Mouse (Mus musculus) megakaryocyte progenitor cell, adult 5-6 weeks (primary cell): ENCODE measurements around the gene Grm4. TPM values are rescaled to one million over a fixed set of nuclear protein-coding genes. Genes with fewer than 3 reads are reported as not detected.
A peak's percentile ranks its signal among the peaks of the same experiment; 100 is the strongest.
"Not testable (repeated sequence)": the region's sequence is repeated elsewhere in the genome, so short reads cannot be mapped to it uniquely, and the experiment has no call there.

Source experiments
- ATAC-seq: replicated peaks from 2 replicates; pipeline ENCODE4 v1.8.0; 2016; ENCODE audit warnings: mild to moderate bottlenecking, moderate TSS enrichment, inconsistent platforms; ENCODE audit not compliant: poor library complexity
- total RNA-seq, 2 experiments: library from RNA; stranded (forward) in 1 of 2; stranded (reverse) in 1 of 2; fragments of 157-497, 149-512 nt in 1 of 2; fragments of 200-1000 nt in 1 of 2; gene quantifications; 2 replicates each; pipeline versions ENCODE4 v1.2.3 to v1.2.4; 2015 to 2017

Grm4 gene
- total RNA-seq, 2 experiments from 2014 or later = not detected

DNA sequence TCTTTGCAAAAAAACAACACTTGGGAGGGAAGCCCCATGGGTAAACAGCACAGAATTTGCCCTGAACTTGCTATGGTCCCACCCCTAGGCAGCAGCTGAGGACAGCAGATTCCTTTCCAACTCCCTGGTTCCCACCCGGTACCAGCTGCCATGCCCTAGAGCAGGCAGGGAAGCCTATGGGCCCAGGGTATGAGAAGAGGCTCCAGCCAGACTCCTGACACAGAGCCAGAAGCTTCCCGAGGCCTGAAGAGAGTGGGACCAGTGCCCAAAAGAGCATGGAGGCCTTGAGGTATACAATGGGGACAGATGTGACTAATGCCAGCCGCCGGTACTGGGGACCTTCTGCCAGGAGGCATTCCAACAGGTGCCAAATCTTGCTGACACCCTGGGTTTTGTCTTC is 114.2 kb downstream of the Grm4 start:
- ATAC-seq = no peak

DNA sequence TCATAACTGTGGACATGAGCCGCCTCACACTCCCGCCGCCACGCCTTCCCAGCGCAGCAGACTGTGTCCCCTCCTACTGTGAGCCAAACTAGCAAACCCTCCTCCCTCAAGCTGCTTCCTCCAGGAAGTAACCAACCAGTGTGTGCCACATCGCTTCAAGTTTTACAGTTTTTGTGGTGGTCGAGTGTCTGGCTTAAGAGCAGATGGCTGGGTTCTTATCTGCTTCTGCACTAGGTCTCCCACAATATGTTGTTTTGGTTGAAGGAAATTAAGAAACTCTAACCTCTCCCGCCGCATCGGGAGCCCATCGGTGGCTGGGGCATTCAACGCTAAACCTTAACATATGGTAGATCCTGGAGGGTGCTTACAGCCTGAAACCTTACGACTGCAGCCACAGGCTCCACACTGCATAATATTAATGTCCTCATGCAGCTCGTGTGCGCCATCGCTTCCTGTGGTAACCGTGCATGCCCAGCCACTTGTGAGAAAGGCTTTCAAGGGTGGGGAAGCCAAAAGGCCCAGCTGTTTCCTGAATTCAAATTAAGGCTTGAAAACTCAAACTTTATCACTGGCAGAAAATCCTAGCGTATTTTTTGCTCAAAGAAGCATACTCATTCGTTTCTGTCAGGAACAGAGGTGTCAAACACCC is 115.7 kb downstream of the Grm4 start:
- peak; percentile 64 for ATAC-seq

DNA sequence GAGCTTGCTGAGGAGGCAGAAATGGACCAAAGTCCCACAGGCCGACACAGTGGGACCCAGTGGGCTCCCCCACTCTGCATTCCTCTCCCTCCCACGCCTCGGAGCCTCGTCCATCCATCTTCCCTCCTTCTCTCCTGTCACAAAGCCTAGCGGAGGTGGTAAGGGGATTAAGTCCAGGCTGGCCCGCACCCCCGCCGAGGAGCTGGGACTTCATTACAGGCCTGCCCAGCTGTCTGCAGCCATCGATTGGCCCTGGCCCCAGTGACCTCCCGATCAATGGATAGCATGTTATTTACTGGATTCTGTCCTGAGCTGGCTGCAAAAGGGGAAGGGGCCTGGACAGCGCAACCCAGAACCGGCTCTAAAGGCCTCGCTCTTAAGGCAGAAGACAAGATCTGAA is 120.0 kb downstream of the Grm4 start:
- no peak for ATAC-seq

DNA sequence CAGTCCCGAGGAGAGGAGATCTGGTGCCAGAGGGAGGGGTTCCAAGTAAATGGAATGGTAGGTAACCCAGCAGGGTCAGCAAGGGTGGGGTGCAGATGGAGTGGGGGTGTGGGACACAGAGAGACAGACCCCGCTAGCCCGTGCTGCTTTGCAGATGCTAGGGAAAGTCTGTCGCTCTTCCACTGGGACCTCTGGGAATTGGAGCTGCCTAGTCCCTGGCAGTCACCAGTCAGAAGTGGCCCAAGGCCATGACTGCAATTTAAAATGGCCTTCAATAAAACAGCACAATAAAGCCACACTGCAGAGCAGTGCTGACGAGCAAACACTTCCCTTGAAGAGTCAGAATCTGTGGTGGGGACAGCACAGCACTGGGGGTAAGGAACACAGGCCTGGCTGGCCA is 127.3 kb downstream of the Grm4 start:
- ATAC-seq = no peak

DNA sequence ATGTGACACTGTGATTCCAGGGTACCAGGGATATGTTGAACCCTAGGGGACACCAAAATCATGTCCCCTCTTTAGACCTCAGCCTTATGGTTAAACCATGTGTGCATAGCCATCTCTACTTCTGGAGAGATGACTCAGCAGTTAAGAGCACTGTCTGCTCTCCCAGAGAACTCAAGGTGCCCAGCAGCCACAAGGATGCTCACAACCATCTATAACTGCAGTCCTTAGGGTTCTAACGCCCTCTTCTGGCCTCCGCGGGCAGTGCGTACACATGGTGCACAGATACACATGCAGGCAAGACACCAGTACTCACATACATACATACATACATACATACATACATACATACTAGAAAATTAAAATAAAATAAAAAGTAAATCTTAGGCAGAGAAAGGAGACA is 127.8 kb downstream of the Grm4 start:
- no peak for ATAC-seq

DNA sequence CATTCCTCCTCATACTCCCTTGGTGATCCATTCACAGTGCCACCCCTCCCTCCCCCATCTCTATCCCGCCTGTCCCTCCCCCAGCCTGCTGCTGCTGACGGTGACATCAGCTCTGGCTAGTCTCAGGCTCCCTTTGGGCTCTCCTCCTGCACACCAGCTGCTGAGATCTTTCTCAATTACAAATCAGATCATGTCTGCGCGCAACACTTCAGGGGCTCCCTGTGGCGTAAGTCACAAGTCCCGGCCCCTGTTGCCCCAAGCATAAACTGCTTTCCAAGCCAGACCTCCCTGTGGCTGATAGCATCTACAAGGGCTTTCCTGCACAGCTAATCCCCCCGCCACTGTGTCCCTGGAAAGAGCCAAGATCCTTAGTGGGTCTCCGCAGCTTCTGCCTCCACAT is 128.3 kb downstream of the Grm4 start:
- no peak for ATAC-seq

DNA sequence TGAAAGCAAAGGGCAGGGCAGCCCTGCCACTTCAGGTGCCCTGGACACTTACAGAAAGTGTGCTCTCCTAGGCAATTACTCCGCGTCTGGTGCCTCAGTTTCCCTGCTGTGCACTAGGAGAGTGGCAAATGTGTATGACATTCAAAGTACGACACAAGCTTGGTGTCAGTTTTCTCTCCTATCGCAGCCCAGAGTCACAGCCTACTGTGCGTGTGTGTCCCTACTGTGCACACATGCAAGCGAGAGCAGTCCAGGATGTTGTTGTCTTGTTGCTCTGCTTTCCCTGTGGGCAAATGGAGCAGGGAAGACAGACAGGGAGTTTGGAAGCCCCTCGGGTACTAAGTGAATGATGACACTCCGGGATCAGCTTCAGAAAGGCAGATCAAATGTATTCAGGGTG is 131.2 kb downstream of the Grm4 start:
- ATAC-seq = no peak

DNA sequence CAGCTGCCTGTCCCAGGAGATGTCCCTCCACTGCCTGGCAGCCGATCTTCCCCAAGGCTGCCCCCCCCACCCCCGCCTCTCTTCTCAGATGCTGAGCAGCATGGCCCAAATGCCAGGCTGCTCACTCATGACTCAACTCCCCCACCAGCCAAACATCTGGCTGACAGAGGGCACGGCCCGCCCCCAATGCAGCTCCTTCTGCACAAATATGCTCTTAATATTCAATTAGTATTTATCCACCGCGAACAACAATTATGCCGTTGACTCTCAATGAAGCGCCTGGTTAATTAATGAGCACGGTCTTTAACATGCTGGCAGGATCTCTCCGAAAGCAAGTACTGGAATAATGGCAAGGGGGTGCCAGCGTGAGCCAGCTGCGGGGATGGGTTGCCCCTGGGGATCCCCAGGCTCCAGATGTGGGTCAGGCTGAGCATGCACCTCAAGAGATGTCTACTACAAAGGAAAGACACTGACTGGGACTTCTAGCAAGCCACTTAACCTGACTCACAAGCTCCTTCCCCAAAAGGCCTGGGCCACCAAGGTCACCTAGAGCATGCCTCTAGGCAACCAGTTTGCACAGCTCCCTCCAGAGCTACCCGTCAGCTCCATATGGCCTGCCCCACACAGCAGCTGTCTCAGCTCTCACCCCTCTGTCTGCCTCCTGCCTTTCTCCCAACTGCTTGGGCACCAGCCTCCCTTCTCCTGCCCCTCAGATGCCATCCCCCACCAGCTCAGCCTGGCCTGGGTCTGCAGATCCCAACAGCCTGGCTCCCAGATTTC is 131.8 kb downstream of the Grm4 start:
- ATAC-seq = no peak

DNA sequence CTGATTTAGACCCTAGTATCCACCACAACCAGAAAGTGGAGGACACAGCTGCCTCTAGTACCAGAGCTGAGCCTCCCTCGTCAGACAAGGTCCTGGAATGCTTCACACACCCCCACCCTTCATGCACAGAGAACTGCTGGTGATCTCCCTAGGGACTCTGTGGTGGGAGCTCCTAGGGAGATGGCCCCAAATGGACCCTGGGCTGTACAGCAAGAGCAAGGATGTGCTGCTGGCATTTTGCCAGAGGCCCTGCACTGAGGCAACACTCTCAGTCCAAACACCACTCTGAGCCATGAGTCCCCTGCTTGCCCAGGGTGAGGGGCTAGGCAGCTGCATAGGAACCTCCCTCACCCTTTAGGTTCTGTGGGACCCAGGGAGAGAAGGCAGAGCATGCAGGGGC is 134.8 kb downstream of the Grm4 start:
- ATAC-seq = no peak

DNA sequence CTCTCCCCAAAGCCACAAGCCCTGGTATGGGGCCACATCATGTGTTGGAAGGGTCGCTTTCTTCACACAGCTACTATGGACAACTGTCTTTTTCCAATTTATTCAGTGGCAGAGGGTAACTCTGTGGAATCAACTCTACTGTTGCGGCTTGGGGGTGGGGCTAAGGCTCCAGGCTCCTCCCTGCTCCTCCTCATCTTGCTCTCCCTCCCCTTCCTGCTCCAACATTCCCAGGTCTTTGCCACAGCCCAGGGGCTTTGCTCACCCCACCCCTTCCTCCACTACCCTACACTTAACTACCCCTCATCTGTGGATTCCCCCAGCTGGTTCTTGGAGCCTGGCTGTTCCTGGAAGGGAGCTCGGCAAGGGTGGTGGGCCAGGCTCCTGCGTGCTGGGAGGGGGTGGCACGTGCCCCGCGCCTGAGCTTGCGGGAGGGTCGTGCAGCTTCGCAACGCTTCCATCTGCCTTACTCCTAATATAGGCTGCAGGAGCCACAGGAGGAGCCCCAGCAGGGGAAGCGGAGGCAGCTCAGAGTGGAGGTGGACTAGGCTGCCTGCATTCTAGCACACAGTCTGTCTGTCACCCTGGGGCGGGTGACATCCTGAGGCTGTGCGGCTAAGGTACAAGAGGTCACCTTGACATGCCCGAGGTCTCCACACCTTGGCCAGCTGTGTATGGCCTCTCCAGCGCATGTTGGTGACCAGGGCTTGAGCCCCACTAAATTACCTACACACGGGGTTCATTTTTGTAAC is 135.5 kb downstream of the Grm4 start:
- ATAC-seq = no peak

DNA sequence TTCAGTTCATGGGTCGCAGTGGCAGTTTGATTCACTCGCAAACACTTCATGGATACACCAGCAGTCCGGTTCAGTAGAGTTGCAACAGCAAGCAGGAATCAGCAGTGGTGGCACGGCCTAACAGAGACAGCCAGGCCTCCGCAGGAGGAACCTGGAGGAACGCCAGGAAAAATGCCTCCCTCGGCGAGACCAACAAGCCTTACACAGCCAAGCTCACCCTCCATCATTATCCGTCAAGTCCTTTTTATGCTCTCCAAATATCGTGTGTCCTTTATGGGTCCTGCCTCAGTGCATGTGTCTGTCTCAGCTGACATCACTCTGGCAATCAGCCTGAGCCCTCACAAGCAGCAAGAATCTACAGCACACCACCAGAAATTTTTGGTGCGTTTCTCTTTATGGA is 138.3 kb downstream of the Grm4 start:
- no peak for ATAC-seq

DNA sequence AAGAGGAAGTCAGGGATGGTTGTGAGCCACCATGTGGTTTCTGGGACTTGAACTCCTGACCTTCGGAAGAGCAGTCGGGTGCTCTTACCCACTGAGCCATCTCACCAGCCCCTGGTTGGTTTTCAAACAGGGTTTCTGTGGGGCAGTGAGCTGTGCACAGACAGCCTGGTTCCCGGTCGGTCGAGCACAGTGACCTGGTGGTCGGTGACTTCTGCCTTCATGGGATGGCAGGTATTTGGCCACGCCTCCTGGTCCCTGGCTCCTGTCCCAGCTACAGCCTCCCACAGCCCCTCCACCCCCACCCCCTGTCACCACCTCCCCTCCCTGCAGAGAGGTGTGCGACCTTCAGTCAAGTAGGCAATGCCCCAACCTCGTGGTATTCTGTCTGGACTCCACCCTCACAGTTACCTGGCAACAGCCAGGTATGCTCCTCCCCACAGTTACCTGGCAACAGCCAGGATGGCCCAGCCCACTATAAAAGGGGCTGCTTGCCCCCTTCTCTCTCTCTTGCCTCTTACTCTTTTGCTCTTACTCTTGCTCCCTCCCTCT is 140.2 kb downstream of the Grm4 start:
- ATAC-seq = not testable (repeated sequence)

DNA sequence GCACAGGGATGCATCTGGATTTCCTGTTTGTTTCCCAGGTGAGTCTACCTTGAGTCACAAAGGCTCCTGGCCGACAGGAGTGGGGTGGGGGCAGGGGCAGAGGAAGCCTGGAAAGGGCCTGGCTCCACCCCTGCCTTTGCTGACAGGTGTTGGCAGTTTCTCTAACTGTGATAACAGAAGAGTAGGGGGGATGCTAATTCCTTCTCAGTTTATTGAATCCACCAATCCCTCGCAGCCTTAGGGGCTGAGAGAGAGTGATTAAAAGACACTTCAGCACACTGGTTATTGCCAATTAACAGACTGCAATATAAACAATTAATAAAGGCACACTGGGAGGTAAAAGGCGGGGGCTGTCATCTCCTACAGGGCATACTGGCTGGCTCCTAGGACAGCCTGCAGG is 142.2 kb downstream of the Grm4 start:
- ATAC-seq = no peak

DNA sequence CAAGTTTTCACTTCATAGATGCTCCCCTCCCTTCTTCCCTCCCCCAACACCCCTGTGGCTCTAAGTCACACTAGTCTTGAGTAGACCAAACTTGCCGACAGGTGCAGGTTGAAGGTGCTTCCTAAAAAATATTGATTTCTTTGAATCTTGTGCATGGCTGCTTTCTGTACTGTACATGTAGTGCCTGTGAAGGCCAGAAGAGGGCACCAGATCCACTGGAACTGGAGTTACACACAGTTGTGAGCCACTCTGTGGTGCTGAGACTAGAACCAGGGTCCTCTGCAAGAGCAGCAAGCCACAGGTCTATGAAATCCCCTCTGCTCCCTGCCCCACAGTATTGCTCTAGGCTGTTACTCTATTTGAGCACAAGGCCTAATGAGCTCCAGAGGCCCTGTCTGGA is 144.1 kb downstream of the Grm4 start:
- no peak for ATAC-seq

DNA sequence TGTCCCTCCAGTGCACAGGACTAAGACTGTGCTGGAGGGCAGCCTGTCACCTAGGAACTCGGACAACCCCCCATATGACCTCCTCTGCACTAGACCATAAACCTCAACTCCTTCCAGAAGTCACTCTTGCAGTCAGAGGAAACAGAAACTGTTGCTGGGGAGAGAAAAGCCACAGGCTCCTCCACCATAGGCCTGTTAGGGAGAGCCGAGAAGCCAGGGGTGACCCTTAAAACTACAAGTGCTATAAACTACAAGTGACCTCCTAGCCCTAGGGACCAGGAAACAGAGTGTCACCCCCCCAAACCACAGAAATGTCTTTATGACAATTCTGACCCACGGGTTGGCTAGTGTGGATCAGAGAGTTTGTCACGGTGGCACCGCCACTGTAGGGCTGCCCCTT is 145.7 kb downstream of the Grm4 start:
- no peak for ATAC-seq

Other genes starting within 250 kb of the Grm4 start
- 405 and 414 TPM in 2 replicates for gene Hmga1, start 35.1 kb upstream of the Grm4 start, total RNA-seq (2015)
- gene Hmga1, start 35.1 kb upstream of the Grm4 start, total RNA-seq (2017) = 220 and 239 TPM in 2 replicates
- 31.0 and 31.6 TPM in 2 replicates for gene AI413582, start 44.4 kb upstream of the Grm4 start, total RNA-seq (2015)
- 32.3 and 46.0 TPM in 2 replicates for gene AI413582, start 44.4 kb upstream of the Grm4 start, total RNA-seq (2017)
- 70.9 and 74.6 TPM in 2 replicates for gene Nudt3, start 102.1 kb upstream of the Grm4 start, total RNA-seq (2015)
- 171 and 186 TPM in 2 replicates for gene Nudt3, start 102.1 kb upstream of the Grm4 start, total RNA-seq (2017)
- gene RPS10-NUDT3, start 113.8 kb upstream of the Grm4 start, total RNA-seq (2015) = not detected in 2 replicates
- gene RPS10-NUDT3, start 113.8 kb upstream of the Grm4 start, total RNA-seq (2017) = not detected in 2 replicates
- 2,101 and 2,175 TPM in 2 replicates for gene Rps10, start 115.3 kb upstream of the Grm4 start, total RNA-seq (2015)
- gene Rps10, start 115.3 kb upstream of the Grm4 start, total RNA-seq (2017) = 2,717 and 3,085 TPM in 2 replicates
- not detected in 2 replicates for gene Pacsin1, start 134.1 kb upstream of the Grm4 start, total RNA-seq (2015)
- 0.47 TPM in 1 of 2 replicates, not detected in the other for gene Pacsin1, start 134.1 kb upstream of the Grm4 start, total RNA-seq (2017)
- not detected in 2 replicates for gene Spdef, start 207.6 kb upstream of the Grm4 start, total RNA-seq (2015)
- not detected in 2 replicates for gene Spdef, start 207.6 kb upstream of the Grm4 start, total RNA-seq (2017)